Mouse (Mus musculus): Measurements from ENCODE around the gene Cstb. TPM values are rescaled to one million over a fixed set of nuclear protein-coding genes. Genes with fewer than 3 reads are reported as not detected.

The Cstb gene
- total and polyA plus RNA-seq, 2 experiments from 2014 or later: 89.2 to 126 TPM

- 92% methylated on average over 3 of the region's 3 CpGs for WGBS
- DNase-seq (ENCODE audit: low spot score) (no peak), ATAC-seq (ENCODE audit: low FRiP score) (no peak)
- H3K9ac ChIP-seq (replicated peaks; ENCODE audit: low read length, poor library complexity, severe bottlenecking): no peak overlapping the region
- H3K4me2 ChIP-seq (ENCODE audit: low read depth, low read length, poor library complexity, severe bottlenecking): no peak overlapping the region
- no peak overlapping the region for H3K4me3 ChIP-seq (ENCODE audit: low read depth, low read length)
- peaks cover 4% of the 10 kb centered on the region; the same call in 1 of the 2 replicates for H3K36me3 ChIP-seq (ENCODE audit: insufficient read depth, low read length)
- peaks cover 5% of the 10 kb centered on the region; the same call in 1 of the 2 replicates for H3K4me1 ChIP-seq (ENCODE audit: insufficient read depth, low read length)
- TF ChIP-seq CTCF (IDR thresholded peaks at IDR 0.05): no peak
- no peaks in the 10 kb centered on the region for H3K27me3 ChIP-seq (ENCODE audit: insufficient read depth, low read length)
- H3K9me3 ChIP-seq (ENCODE audit: low read length): no peaks in the 10 kb centered on the region
- H3K27ac ChIP-seq (ENCODE audit: low read depth, low read length): no peak overlapping the region
Observed at GRCm38 (mm10) chr10:78422614-78423013, 2.9 kb upstream of the Cstb start.

DNA sequence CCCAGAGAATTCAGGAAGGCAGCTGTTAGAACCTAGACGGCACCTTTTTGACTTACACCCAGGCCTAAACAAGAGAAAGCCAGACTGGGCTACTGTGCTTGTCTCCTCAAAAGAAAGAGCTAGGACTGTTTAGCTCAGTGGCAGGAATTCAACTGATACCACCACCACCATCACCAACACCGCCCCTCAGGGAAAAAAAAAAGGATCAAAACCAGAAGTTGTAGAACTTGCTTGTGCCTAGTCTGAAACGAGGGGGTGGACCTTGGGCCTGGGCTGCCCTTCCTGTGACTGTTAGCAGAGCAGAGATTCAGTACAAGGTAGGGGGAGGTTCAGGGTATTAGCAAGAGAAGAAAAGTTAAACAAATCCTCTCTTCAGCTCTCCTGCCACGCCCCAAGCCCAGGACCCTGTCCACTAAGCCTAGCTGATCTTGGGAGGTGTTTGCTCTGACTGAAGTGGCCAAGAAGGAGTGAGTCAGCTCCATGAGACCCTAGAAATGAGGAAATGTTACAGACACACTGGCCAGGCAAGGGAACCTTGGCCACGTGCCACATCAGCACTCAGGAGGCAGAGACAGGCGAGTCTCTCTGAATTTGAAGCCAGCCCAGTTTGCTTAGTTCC is 757 bp downstream of the Cstb start:
- peak; percentile 6 for DNase-seq (ENCODE audit: low spot score)
- H3K36me3 ChIP-seq (ENCODE audit: insufficient read depth, low read length): peaks cover 15% of the 10 kb centered on the region
- no peaks in the 10 kb centered on the region for H3K9me3 ChIP-seq (ENCODE audit: low read length)
- peak overlapping the region; percentile 82 for H3K4me2 ChIP-seq (ENCODE audit: low read depth, low read length, poor library complexity, severe bottlenecking)
- no peaks in the 10 kb centered on the region for H3K27me3 ChIP-seq (ENCODE audit: insufficient read depth, low read length)
- peak overlapping the region; percentile 78 for H3K27ac ChIP-seq (ENCODE audit: low read depth, low read length)
- no peak for TF ChIP-seq CTCF (IDR thresholded peaks at IDR 0.05)
- WGBS: 43% methylated on average over 6 of the region's 6 CpGs
- H3K4me1 ChIP-seq (ENCODE audit: insufficient read depth, low read length): peaks cover 5% of the 10 kb centered on the region; the same call in 1 of the 2 replicates
- peak overlapping the region; percentile 84 for H3K4me3 ChIP-seq (ENCODE audit: low read depth, low read length)
- ATAC-seq (ENCODE audit: low FRiP score): no peak
- H3K9ac ChIP-seq (replicated peaks; ENCODE audit: low read length, poor library complexity, severe bottlenecking): peak overlapping the region; percentile 96

DNA sequence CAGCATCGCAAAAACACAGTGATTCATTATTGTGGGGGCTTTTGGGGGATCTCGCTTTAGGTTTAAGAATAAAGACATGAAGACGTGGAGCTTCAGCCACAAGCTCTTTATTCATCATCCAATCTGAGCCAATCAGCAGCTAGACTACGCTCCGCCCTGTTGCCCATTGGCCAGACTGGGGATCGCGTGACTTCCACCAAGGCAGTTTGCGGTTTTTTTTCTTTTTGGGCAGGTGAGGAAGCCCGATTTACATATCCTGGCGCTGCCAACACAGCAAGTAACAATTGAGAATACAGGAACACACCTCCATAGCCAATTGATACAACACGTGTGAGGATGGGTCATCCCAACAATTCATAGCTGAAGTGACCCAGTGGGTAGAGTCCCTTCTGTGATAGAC is 2.6 kb downstream of the Cstb start:
- Histone ChIP-seq H3K27ac (ENCODE audit: low read depth, low read length) (no peak overlapping the region), H3K27me3 (ENCODE audit: insufficient read depth, low read length) (no peaks in the 10 kb centered on the region), H3K4me2 (ENCODE audit: low read depth, low read length, poor library complexity, severe bottlenecking) (no peak overlapping the region), H3K4me3 (ENCODE audit: low read depth, low read length) (no peak overlapping the region), H3K9me3 (ENCODE audit: low read length) (no peaks in the 10 kb centered on the region), H3K4me1 (ENCODE audit: insufficient read depth, low read length) (peaks cover 5% of the 10 kb centered on the region; the same call in 1 of the 2 replicates), H3K36me3 (ENCODE audit: insufficient read depth, low read length) (peaks cover 15% of the 10 kb centered on the region), H3K9ac (replicated peaks; ENCODE audit: low read length, poor library complexity, severe bottlenecking) (no peak overlapping the region)
- no peak for DNase-seq (ENCODE audit: low spot score)
- WGBS: 92% methylated on average over 11 of the region's 11 CpGs
- ATAC-seq (ENCODE audit: low FRiP score): no peak
- no peak for TF ChIP-seq CTCF (IDR thresholded peaks at IDR 0.05)

DNA sequence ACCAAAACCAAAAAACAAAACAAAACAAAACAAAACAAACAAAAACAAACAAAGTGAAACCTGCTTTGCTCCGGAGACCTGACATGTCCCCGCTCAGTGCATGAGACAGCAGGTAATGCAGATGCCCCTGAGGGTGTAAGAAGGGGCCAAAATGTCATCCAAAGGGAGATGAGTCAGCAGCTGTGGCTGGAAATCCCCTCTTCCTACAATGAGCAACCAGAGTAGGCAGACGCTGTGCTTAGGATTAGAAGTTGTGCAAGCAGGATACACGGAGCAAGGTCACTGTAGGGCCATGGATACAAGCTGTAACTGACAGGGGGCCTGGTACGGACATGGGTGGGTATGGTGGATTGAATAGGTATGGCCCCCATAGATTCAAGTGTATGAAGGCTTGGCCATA is 3.7 kb downstream of the Cstb start:
- Histone ChIP-seq H3K9me3 (ENCODE audit: low read length) (no peaks in the 10 kb centered on the region), H3K9ac (replicated peaks; ENCODE audit: low read length, poor library complexity, severe bottlenecking) (no peak overlapping the region), H3K36me3 (ENCODE audit: insufficient read depth, low read length) (peaks cover 15% of the 10 kb centered on the region), H3K4me2 (ENCODE audit: low read depth, low read length, poor library complexity, severe bottlenecking) (no peak overlapping the region), H3K27me3 (ENCODE audit: insufficient read depth, low read length) (no peaks in the 10 kb centered on the region), H3K4me3 (ENCODE audit: low read depth, low read length) (no peak overlapping the region), H3K27ac (ENCODE audit: low read depth, low read length) (no peak overlapping the region), H3K4me1 (ENCODE audit: insufficient read depth, low read length) (peaks cover 5% of the 10 kb centered on the region; the same call in 1 of the 2 replicates)
- DNase-seq (ENCODE audit: low spot score): no peak
- 84% methylated on average over 5 of the region's 5 CpGs for WGBS
- no peak for ATAC-seq (ENCODE audit: low FRiP score)
- no peak for TF ChIP-seq CTCF (IDR thresholded peaks at IDR 0.05)

GRCm38 (mm10) chr10:78429776-78430175 is 4.3 kb downstream of the Cstb start:
- no peaks in the 10 kb centered on the region for H3K27me3 ChIP-seq (ENCODE audit: insufficient read depth, low read length)
- no peak overlapping the region for H3K4me2 ChIP-seq (ENCODE audit: low read depth, low read length, poor library complexity, severe bottlenecking)
- H3K4me1 ChIP-seq (ENCODE audit: insufficient read depth, low read length): peaks cover 5% of the 10 kb centered on the region; the same call in 1 of the 2 replicates
- no peak for TF ChIP-seq CTCF (IDR thresholded peaks at IDR 0.05)
- ATAC-seq (ENCODE audit: low FRiP score): no peak
- no peaks in the 10 kb centered on the region for H3K9me3 ChIP-seq (ENCODE audit: low read length)
- WGBS: 90% methylated on average over 2 of the region's 2 CpGs
- H3K9ac ChIP-seq (replicated peaks; ENCODE audit: low read length, poor library complexity, severe bottlenecking): no peak overlapping the region
- peaks cover 15% of the 10 kb centered on the region for H3K36me3 ChIP-seq (ENCODE audit: insufficient read depth, low read length)
- H3K4me3 ChIP-seq (ENCODE audit: low read depth, low read length): no peak overlapping the region
- DNase-seq (ENCODE audit: low spot score): no peak
- no peak overlapping the region for H3K27ac ChIP-seq (ENCODE audit: low read depth, low read length)

GRCm38 (mm10) chr10:78432853-78433252 is 7.4 kb downstream of the Cstb start:
- Histone ChIP-seq H3K9me3 (ENCODE audit: low read length) (no peaks in the 10 kb centered on the region), H3K4me2 (ENCODE audit: low read depth, low read length, poor library complexity, severe bottlenecking) (no peak overlapping the region), H3K27me3 (ENCODE audit: insufficient read depth, low read length) (no peaks in the 10 kb centered on the region), H3K4me3 (ENCODE audit: low read depth, low read length) (no peak overlapping the region), H3K36me3 (ENCODE audit: insufficient read depth, low read length) (peaks cover 9% of the 10 kb centered on the region), H3K9ac (replicated peaks; ENCODE audit: low read length, poor library complexity, severe bottlenecking) (no peak overlapping the region), H3K4me1 (ENCODE audit: insufficient read depth, low read length) (no peaks in the 10 kb centered on the region), H3K27ac (ENCODE audit: low read depth, low read length) (no peak overlapping the region)
- TF ChIP-seq CTCF (IDR thresholded peaks at IDR 0.05): no peak
- no peak for DNase-seq (ENCODE audit: low spot score)
- no peak for ATAC-seq (ENCODE audit: low FRiP score)
- 74% methylated on average over 3 of the region's 3 CpGs for WGBS
